Mouse (Mus musculus) ES-E14 (cell line): ENCODE measurements at regions not wholly inside any gene's neighbourhood (a gene's known extent, or its start where the extent isn't known, plus 50 kb on each side); places are given as distances from the start of the nearest gene placed in this dataset.

Experiments
- CHD2 ChIP-seq: IDR thresholded peaks from 2 replicates; pipeline ENCODE4 v1.6.1; 2014; ENCODE audit warnings: mild to moderate bottlenecking, low read depth, low read length, inconsistent platforms
- HCFC1 ChIP-seq: IDR thresholded peaks from 2 replicates; pipeline ENCODE4 v1.6.1; 2012; ENCODE audit warnings: low read length, inconsistent platforms, borderline replicate concordance; ENCODE audit not compliant: insufficient read depth
- MAFK ChIP-seq: IDR thresholded peaks from 2 replicates; pipeline ENCODE4 v1.6.1; 2014; ENCODE audit warnings: mild to moderate bottlenecking, low read depth, low read length, inconsistent platforms; ENCODE audit not compliant: insufficient read depth
- ZC3H11A ChIP-seq: IDR thresholded peaks from 2 replicates; pipeline ENCODE4 v1.6.1; 2012; ENCODE audit warnings: low read depth, mild to moderate bottlenecking, inconsistent platforms, low read length, borderline replicate concordance
- ZNF384 ChIP-seq: IDR thresholded peaks from 2 replicates; pipeline ENCODE4 v1.6.1; 2012; ENCODE audit warnings: low read depth, low read length, inconsistent platforms

- TF ChIP-seq ZNF384, result no peak
- no peak for TF ChIP-seq MAFK
- TF ChIP-seq HCFC1, result no peak
- TF ChIP-seq CHD2, result no peak
- no peak for TF ChIP-seq ZC3H11A
Measured at GRCm38 (mm10) chr2:33974737-33975422, 87.1 kb upstream of the Mvb12b start.
